Mouse (Mus musculus): ENCODE measurements at regions not wholly inside any gene's neighbourhood (a gene's known extent, or its start where the extent isn't known, plus 50 kb on each side); places are given as distances from the start of the nearest gene placed in this dataset.

DNA sequence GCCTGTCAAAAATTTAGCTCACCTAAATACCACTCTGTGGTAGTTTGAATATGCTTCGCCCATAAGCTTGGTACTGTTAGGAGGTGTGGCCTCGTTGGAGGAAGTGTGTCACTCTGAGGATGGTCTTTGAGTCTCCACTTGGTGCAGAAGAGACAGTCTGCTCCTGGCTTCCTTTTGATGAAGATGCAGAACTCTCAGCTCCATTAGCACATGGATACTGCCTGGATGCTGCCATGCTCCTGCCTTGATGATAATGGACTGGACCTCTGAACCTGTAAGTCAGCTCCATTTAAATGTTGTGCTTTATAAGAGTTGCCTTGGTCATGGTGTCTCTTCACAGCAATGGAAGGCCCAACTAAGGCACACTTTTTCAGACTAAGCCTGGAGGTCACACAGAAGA lies 56.9 kb upstream of the Pik3r1 start:
- no peak for DNase-seq (ENCODE audit: low spot score in 2 of 2)

DNA sequence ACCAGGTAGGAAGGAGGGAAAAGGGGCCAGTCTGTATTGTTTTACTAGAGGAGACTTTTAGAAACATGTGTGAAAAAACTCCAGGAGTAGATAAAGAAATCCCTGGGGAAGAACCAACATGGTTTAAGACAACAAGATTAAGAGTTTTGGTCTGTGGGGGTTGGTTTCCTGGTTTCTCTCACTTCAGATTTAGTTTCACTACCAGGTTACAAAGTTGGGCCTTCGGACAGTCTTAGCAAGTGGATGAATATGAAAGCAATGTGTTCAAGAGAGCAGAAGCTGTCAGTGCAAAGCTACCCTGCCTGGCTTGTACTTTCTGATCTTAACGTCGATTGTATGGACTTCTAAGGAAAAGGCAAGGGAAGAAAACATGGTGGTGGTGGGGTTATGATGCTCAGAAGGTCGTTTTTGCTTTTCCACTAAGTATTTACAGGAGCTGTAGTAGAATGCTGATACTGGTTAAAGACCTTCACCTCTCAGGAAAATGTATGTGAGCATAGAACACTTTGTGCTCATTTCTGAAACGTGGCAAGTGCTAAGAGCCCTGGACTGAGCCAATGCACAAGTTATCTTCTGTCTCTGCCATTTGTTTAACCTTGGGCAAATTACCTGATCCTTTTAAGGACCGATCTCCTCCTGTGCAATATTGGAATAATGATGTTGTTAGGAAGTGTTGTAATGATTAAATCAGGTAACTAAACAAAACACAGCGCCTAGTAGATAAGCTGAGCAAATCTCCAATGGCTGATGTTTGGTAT lies 64.0 kb upstream of the Pik3r1 start:
- DNase-seq (ENCODE audit: low spot score in 2 of 2) = no peak

DNA sequence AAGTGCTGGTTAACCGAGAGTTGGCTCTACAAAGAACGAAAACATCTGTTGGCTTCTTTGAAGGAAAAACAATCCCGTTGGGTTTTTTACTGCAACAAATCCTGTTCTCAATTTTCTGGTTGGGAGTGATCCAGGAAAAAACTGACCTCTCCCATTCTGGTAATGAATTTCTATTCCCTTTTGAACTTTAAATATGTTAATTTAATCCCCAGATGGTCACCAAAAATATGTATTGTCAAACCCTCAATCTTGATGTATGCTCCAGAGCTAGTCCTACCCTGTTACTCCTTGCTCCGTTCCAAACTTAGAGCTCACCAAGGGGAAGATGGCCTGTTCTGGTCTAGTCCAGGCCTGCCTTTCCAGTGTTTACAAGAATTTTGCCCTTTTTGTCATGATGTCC lies 66.5 kb upstream of the Pik3r1 start:
- no peak for DNase-seq (ENCODE audit: low spot score in 2 of 2)

DNA sequence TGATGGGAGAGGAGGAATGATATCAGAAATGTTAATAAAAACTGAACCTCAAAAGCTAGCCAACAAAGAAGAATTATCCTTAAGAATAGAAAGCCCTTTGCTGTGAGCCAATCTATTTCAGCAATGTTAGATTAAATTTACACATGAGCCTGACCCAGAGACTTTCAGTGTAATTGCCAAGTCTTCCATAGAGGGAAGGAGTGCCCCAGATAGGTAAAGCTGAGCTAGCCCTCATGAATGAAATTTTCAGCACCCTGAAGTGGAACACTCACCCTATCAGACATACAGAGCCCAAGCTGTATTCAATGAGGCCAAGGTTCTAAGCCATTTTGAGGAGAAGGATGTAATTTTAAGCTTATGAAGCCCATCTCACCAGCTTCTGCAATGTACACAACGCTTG lies 69.0 kb upstream of the Pik3r1 start:
- DNase-seq (ENCODE audit: low spot score in 2 of 2) = no peak

DNA sequence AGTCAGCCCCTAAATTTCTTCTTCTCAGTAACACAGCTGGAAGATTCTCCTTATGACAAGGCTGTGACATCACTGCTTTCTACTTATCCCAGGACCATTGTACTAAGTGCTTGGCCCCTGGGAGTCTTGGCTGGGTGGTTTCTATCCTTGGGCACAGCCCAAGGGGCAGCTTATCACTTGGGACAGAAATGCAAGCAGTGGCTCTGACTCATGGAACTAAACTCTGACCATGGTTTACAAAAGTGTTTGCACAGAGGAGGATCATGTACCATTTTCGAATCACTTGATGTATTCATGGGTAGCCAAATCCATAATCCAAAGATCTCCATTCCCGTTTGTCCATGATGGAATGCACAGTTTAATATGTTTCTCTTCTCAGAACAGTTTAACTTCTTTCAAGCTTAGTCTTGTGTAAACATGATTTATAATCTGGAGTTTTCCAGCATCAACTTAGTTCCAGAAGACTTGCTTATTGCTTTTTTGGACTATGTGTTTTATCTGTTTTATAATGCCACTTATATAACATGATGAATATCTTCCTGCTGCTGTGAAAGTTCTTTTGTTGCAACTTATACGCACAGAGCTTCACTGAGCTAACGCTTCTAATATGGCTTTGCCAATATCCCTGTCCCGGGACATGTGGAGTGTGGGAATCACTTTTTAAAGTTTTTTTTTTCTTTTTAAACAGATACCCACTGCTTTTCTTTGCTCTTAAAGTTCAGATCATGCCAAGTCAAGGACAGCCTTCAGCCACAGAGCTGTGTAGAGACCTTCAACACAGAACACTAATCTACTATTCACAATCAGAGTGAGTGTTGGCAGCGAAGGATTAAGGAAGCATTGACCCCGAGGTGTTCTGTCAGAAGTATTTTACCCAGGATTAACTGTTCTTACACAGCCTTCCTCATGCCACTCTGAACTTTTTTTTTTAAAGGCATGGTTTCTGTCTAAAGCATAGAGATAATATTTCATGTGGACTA lies 76.7 kb upstream of the Pik3r1 start:
- no peak for DNase-seq (ENCODE audit: low spot score in 2 of 2)

DNA sequence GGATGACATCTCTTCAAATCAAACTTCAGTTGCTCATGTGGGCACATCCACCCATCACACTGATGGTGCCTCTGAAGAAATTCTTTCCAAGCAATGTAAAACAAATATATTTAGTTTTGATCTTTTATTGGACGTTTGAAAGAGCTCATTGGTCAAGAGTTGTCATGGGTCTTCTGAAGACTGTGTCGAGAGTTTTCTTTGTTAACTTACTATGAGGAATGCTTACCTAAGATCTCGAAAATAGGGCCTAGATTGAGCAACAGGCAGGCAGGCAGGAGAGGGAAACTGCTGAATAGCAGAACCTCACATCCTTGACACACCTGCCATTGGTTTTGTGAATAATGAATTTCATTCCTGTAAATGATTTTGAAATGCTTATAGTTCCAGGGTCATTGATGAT lies 78.0 kb upstream of the Pik3r1 start:
- DNase-seq (ENCODE audit: low spot score in 2 of 2) = no peak

DNA sequence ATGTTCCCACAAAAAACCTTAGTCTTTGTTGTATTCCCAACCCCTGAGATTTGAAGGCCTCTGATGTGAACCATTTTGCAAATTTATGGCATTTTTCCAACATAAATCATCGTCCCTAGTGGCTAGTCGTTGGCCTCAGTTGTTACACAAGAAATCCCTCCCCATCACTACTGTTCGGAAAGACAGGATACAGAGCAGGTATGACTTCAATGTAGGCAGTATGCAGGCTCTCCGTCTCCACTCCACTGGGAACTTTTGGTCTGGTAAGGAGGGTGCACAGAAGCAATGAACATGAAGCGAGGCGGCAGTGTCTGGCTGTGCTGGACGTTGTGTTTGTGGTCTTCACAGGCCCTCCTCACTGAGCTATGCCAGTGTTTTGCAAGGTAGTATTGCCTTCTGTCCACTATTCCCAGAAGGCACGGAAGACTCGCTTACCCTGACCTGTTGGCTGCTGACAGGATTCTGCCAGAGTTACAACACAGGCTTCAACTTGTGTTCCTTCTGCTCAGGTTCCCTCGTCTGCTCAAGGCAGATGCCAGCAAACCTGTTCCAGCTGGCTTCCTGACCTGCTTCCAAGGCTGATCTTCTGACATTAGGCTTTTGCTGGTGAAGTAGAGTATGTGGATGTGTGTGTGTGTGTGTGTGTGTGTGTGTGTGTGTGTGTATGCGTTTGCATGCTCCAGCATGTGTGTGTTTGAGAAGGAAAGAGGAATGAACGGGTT lies 80.0 kb upstream of the Pik3r1 start:
- no peak for DNase-seq (ENCODE audit: low spot score in 2 of 2)

DNA sequence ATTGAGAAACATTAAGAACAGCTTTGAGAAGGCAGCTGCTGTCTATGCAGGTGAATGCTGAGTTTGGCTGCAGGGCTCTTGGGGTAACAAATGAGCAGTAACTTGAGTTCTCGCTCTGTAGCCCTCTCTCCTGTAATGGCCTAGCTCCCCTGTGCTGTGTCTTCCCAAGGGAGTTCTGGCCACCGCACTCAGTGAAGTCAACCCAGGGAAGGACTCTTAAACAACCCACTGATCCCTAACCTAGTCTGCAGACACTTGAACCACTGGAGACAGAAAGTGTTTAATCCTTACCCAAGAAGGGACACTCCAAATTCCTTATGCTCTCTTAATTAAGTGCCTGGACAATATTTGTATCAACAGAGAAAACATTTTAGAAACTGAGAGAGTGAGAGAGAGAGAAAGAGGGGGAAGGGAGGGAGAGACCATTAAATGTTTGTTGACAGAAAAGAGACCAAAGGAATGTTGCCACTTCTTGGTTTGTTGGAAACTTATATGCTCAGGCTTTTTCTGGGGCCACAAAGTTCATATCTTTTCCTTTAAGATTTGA lies 80.7 kb upstream of the Pik3r1 start:
- no peak for DNase-seq (ENCODE audit: low spot score in 2 of 2)

DNA sequence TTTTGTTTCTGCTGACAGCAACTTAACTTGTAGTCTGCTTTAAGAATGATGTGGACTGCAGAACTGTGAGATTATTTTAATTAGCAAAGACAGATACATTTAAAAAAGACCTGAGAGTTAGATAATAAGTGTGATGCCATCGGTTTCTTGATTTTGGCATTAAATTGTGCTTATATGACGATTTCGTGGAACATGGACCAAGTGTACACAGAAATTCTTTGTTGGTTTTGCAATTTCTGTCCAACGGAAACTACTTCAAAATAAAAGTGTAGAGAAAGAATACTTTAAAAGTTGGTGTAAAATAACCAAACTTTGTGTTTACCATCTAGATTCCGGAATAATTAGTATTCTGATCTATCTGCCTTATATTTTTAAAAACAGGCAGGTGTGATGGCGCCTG lies 81.4 kb upstream of the Pik3r1 start:
- DNase-seq (ENCODE audit: low spot score in 2 of 2) = no peak

DNA sequence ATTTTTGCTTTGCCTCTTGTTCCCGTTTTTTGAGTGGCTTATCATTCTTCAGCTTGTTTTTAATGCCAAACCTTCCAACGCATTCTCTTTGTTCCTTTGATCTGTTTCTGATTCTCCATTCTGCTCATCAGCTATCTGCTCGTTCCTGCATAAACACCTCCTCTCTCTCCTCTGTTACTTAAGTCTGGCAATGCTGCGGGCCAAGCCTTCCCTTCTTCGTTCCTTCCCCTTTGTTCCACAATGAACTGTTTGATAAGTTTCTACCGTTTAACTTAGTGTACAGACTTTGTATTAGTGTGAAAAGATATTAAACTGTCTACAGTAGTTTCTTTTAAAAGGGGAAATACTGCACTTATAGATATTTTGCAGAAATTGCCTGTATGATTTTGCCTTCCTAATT lies 83.3 kb upstream of the Pik3r1 start:
- DNase-seq (ENCODE audit: low spot score in 2 of 2) = no peak

DNA sequence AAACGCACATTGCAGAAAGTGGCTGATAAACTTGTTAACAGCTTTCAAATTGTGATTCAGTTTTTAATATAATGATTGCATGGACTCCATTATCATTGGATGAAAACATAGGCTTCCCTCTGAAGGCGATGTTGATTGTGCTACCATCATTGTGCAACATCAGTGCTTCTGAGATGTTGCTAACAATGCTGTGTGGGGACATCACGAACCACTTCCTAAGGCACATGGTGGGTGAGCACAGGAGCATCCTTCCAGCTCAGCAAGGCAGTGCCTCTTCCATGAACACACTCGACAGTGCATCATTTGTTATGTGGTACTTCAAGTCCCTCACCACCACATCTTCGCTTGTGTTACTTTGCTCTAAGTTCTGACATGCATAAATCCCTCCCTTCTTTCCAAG lies 84.9 kb upstream of the Pik3r1 start:
- no peak for DNase-seq (ENCODE audit: low spot score in 2 of 2)

DNA sequence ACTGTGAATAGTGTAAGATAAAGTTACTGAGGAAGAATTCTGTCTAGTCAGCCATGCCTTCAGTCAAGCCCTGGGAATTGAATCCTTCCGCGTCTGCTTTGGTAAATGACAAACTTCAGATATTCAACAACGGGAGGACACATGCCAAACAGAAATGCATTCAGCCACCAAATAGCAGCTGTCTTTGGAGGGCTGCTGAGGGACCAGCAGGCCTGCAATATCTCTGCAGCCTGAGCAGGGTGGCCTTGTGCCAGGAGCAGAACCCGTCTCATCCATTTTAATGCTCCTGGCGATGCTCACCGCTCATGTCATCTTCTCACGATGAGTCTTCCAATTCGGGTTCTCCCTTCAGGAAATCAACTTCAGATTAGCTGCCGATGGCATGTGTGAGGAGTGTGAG lies 87.1 kb upstream of the Pik3r1 start:
- DNase-seq (ENCODE audit: low spot score in 2 of 2) = peak; percentile 14 to 33

DNA sequence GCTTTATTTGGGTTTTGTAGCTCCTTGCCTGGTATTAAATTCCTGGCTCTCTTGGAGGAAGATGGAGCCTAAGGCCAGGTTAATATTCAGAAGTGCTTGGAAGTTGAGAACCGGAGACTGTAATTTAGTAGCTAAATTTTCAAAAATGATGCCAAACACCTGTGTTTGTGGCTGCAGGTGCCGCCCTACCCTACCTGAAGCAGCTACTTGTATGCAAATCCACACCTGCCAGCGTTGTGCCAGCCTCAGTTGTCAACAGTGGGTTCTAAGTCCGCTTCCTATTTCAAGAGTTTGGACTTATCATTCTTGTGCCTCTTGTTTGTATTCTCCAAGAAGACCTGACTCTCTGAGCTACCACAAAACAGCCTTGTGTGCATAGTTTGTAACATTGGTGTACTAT lies 92.7 kb upstream of the Pik3r1 start:
- DNase-seq (ENCODE audit: low spot score in 2 of 2) = no peak

DNA sequence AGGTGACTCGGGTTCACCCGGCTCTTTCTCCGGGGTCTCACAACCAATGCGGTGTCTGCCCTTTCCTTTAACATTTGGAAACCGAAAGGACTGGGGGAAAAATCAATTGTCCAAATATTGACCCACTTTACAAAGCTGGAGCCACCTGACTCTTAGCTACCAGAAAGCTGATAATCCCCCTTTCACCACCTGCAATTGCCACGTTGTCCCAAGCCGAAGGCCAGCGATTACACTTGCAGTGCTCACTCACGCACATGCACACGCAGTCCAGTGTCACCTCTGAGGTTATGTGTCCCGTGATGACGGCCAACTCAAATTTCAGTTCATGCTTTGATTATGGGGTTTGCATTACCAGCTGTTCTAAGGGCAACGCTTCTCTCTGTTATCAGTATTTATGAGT lies 94.0 kb upstream of the Pik3r1 start:
- DNase-seq (ENCODE audit: low spot score in 2 of 2) = no peak

DNA sequence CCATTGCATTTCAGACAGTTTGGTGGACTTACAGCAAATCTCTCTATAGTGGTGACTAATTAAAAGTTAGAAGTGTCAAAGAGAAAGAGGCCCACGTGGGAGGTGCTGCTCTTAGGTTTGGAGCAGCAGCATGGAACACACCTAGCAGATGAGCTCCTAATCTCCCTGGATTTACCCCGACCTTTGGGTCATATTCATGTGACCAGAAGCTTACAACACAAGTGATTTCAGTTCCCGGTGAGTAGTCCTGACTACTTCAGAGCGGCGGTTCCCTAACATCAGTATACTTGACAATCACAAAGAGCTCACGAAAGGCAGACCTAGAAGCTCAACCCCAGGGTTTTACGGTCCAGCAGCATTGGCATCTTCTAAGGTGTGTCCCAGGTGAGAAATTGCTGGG lies 95.0 kb upstream of the Pik3r1 start:
- no peak for DNase-seq (ENCODE audit: low spot score in 2 of 2)

DNA sequence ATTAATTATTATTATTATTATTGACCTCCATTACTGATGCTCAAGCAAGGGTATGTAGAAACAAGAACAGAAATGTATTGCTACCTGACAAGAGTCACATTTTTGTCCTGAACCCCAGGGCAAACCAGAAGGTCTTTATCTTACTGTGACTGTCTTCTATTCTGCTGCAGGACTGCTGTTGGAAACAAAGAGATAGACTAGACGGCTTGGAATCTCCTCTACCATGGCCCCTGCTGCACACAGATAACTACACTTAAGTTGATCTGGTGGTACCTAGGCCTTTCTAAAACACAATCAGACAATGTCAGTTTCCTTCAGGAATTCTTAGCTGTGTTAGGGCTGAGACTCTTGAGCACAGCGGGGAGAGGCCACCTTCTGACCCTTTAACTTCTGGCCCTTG lies 95.6 kb upstream of the Pik3r1 start:
- DNase-seq (ENCODE audit: low spot score in 2 of 2) = no peak

DNA sequence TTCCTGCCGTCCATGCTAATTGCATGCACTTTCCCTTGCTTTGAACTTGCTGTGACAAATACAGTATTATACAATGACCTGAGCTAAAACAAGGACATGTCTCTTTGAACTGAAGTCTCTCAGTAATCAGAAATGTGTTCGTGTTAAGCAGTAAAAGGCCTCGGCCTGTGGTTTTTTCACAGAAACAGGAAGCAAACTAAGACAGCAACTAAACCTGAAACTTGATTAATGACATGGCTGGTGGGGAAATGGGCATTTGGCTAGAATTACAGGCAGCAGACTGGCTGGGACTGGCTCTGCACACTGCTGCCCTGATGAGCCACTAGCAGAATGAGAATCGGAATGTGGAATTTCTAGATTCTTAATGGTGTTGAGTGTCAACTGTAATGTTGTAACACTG lies 98.8 kb upstream of the Pik3r1 start:
- DNase-seq (ENCODE audit: low spot score in 2 of 2) = no peak

DNA sequence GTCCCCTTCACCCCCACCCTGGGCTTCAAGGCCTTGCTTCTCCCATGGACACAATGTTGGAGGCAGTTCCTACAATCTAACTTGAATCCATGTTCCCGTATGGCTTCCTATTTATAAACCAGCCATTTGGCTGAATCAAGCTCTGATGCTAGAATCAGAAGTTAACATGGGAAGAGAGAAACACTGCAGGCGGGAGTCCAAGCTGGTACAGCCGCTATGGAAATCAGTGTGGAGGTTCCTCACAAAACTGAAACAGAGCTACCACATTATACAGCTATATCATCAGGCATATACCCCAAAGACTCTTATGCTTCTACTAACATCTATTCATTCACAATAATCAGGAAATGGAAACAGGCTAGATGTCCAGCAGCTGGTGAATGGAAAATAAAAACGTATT lies 106.7 kb upstream of the Pik3r1 start:
- DNase-seq (ENCODE audit: low spot score in 2 of 2) = peak; percentile 11 to 66

DNA sequence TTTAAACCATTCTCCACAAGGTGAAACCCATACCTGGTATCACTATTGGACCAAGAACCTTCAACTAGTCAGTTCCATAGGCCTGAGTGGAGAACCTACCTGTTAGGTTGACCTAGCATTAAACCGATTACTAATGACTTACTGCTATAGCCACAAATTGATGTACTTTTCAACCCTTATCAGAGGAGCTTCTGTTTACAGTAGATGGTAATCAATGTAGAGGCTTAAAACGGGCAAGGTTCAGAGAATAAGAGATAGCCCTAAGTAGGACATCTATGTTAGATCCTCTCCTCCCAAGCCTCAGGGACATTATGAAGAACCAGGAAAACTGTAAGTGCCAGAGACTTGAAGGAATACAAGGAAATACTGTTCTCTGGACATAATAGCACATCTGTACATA lies 108.1 kb upstream of the Pik3r1 start:
- no peak for DNase-seq (ENCODE audit: low spot score in 2 of 2)

DNA sequence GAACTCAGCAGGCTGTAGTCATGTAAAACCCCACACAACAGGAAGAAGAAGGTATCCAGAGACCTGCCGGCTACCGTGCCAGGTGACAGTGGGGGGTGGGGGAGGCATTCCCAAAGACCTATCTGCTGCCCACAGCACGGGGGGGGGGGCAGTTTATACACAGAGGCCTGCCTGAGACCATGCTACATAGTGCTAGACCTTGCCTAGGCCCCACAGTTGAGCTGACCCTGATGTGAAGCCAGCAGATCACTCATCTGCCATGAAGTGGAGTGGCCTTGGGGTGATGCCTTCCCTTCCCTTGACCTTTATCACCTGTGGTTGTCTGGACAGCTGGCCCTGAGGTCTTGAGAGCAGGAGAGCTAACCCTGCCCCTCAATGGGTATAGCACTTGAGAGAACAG lies 108.6 kb upstream of the Pik3r1 start:
- DNase-seq (ENCODE audit: low spot score in 2 of 2) = no peak

DNA sequence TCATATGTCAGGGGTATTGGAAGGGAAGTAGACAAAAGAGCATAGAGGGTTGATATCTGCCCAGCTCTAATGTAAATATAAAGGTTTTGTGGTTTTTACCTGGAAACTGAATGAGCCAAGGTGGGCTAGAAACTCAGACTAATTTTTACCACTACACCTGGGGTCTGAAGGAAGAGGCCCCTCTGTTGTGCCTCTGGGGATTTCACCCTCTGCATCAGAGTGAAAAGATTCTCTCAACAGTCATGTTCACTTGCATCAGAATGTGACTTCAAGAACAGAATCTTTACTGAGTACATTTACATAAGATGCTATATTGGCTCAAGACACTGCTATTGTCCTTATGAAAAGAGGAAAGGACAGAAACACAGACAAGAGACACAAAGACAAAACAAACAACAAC lies 110.2 kb upstream of the Pik3r1 start:
- no peak for DNase-seq (ENCODE audit: low spot score in 2 of 2)

DNA sequence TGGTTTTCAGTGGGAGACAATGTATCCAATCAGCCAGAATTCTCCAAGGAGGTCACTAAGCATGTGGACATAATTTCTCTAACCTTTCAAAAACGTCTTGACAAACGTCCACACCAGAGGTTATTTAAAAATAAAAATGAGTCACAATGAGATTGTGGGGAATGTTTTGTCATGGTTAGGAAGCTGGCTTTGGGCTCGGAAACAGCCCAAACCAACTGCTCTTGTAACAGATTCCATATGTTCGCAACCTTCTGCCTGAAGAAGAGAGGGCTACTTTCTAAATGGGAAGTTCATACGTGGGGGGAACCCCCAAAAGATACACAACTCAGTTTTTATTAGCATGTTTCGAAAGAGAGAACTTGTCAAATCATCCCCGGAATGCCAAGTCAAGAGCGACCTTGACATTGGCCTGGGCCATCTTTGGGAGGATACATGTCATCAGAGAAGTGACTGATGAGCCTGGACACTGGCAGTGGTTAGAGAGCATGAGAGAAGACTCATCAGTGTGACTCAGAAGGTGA lies 111.6 kb upstream of the Pik3r1 start:
- DNase-seq (ENCODE audit: low spot score in 2 of 2) = no peak
